Mouse (Mus musculus) kidney, adult 8-10 months (tissue): ENCODE measurements around the gene Cecr2.
"Not testable (repeated sequence)": the region's sequence is repeated elsewhere in the genome, so short reads cannot be mapped to it uniquely, and the experiment has no call there.

Source experiments
- DNase-seq, 2 experiments: peaks; one replicate each; pipeline ENCODE4 v3.0.0; 2022

Gene Cecr2

DNA sequence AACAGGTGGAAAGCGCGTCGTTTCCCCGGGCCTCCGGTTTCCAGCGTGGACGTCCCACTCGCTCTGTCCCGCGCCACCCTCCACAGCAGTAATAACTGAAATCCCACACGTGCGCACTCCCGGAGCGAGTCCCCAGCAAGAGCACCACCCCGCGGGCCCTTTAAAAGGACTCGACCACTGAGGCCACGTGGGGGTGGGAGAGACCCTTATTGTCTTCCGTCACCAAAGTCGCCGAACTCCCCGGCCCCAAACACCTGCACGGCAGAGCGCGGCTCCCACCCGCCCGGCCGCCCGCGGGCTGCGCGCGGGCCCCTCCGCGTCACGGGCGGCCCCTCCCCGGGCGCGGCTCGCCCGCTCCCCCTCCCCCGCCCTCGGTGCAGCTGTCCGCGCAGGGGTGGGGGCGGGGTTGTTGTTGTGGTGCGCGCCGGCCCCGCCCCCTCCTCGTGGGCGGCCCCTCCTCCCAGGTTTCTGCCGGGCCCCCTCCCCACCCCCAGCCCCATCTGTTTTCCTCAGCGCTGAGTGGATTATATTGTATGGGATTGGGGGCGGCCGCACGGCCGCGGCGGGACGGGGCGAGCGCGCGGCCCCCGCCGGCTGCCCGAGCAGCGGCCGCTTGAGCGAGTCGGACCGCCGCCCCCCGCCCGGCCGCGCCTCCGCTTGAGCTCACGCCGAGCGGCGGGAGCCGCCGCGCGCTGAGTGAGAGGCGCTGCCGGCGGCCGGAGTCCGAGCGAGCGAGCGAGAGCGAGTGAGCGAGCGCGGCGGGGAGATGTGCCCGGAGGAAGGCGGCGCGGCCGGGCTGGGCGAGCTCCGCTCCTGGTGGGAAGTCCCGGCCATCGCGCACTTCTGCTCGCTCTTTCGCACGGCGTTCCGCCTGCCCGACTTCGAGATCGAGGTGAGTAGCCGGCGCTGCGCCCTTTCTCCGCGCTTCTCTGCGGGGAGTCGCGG, at the start of gene Cecr2:
Cecr2 (plus strand) TSS at position 554 of the 945 bp plus-strand sequence.
- peak; percentile 64 to 71 for DNase-seq

DNA sequence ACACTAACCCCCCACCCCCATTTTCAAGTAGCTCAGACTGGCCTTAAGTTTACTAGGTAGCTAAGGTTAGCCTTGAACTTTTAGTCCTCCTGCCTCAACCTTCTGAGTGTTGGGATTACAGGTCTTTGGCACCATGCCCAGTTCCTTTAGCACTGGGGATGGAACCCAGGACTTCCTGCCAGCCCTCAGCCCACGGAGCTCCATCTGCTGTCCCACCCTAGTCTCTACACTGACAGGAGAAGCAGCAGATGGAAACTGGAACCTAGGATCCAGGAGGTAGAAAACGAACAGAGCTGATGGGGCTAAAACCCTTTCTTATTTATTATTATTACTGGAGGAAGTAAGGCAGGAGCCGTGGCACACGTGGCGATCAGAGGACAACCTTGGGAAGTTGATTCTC, 48.6 kb upstream of the Cecr2 start:
- DNase-seq, result no peak

GRCm38 (mm10) chr6:120618518-120619402, 47.4 kb upstream of the Cecr2 start:
- no peak for DNase-seq

GRCm38 (mm10) chr6:120620193-120620592, 46.0 kb upstream of the Cecr2 start:
- DNase-seq, result no peak

GRCm38 (mm10) chr6:120625081-120625480, 41.1 kb upstream of the Cecr2 start:
- peak; percentile 36 to 44 for DNase-seq

DNA sequence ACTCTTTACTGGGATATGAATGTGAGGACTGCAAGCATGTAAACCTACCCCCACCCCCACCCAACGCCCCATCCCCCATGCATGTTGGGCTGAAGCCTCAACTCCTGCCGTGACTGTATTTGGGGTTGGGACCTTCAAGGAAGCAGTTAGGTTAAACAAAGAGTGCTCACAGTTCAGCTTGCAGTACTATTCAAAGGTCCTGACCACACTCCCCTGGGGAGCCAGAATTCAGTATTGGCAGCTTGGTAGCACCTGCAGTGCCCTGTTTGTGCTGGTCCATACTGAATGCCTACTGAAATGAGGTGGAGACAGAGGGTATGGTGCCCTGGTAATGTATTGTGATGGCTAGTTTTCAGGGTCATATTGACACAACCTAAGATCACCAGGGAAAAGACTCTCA, 39.1 kb upstream of the Cecr2 start:
- no peak for DNase-seq

DNA sequence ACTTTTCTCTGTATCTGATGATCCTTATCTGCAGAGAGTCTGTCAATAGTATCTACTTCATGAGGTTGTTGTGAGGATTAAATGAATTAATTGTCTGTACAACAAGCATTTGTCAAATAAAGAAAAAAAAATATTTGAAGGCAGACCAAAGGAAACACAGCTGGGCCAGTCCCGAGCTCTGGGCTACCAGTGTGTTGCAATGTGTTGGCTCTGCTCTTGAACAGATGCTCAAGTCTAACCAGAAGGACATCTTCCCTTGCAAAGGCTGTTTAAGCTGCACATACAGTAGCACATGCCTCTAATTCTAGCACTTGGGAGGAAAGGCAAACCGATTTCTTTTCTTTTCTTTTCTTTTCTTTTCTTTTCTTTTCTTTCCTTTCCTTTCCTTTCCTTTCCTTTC, 37.2 kb upstream of the Cecr2 start:
- no peak for DNase-seq

GRCm38 (mm10) chr6:120635391-120636028, 30.7 kb upstream of the Cecr2 start:
- DNase-seq, result no peak

DNA sequence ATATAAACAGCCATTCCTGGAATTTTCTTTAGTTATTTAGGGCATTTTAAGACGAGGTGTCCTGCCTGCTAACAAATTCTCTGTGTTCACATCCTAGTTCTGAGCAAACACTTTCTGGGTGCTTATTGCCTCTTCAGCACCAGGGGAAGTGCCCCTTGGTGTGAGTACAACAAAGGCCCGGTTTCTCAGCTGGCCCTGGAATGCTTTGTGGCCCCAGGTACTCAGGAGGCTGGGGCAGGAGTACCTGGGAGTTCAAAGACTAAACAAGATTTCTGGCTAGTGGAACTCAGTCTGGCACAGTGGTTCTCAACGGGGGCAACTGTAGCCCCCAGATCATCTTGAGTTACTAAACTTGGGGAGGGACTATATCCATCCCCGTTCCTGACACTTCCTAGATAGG, 26.6 kb upstream of the Cecr2 start:
- DNase-seq, result no peak

GRCm38 (mm10) chr6:120641866-120642378, 24.2 kb upstream of the Cecr2 start:
- DNase-seq, result no peak

GRCm38 (mm10) chr6:120643776-120644175, 22.4 kb upstream of the Cecr2 start:
- DNase-seq, result peak in 1 of 2 experiments; percentile 44

DNA sequence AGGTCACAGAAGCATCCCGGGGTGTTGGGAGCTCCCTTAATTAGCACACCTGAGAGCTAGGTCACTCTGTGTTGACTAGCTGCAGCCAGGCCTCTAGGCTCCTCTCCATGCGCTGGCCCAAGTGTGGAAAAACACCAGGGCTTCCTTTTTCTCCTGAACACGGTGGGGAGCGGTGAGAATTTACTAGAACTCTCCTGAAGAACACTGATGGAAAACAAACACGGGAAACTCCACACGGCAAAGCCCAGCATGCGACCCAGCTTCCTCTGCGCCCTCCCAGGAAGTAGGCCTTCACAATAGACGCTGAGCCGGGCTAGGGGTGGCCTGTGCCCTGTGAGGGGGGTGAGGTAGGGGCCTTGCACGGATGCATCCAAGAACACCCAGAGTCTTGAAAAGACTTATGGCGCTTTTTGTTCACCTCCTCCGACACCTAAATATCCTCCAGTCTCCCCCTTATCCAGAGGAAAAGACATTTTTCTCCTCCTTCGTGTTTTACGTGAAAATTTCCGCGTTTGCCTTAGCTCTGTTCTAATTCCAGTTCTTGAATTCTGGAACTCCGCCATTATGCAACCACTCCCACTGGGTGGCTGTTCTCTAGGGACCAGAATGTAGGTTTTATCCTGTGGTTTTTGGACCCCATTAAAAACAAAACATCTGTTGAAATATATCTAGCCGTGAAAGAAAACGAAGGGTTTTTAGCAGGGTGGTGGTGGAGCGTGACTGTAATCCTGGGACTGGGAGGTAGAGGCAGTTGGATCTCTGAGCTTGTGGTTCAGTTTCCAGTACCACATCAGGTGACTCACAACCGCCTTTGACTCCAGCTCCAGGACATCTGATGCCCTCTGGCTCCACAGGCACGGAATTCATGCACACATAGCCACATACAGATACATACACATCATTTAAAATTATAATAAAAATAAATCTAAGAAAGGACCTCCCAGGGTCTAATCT, 21.5 kb upstream of the Cecr2 start:
- DNase-seq, result no peak

GRCm38 (mm10) chr6:120647246-120648028, 18.7 kb upstream of the Cecr2 start:
- not testable (repeated sequence) for DNase-seq

GRCm38 (mm10) chr6:120648205-120648604, 18.0 kb upstream of the Cecr2 start:
- no peak for DNase-seq

- no peak for DNase-seq
These were observed 13.5 kb upstream of the Cecr2 start for GRCm38 (mm10) chr6:120652666-120653065.

- no peak for DNase-seq
These were observed 10.5 kb upstream of the Cecr2 start for GRCm38 (mm10) chr6:120655702-120656101.

GRCm38 (mm10) chr6:120658848-120659247, 7.3 kb upstream of the Cecr2 start:
- DNase-seq, result no peak

GRCm38 (mm10) chr6:120665415-120665815, 754 bp upstream of the Cecr2 start:
- DNase-seq, result peak; percentile 58 to 59

DNA sequence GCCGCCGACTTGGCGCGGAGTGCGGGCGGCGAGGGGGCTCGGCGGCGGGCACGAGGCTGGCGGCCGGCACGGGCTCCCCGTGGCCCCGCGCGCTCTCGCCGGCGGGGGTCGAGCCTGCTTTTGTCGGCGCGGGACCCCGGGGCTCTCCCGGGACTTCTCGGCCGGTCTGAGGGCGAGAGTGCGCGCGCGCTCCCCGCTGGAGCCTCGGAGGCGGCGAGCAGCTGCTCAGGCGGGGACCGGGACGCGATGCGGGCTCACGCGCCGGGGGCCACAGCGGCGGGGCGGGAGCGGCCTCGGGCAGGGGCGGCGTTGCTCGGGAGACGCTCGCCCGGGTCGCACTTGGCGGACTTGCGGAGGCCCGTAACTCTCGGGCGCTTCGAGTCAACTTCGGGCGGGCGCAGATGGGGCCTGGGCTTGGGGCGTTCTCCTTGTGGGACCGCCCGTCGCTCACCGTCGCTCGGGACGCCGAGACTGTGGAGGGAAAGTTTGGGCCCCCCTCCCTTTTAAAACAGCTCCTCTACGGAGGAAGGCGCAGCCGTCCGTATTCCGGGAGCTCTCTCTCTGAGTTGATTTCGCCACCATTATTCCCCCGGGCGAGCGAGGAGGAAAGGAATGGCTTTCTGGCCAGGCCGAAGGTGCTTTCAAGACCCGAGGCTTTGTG, 722 bp downstream of the Cecr2 start:
- DNase-seq, result peak; percentile 24 to 30

- no peak for DNase-seq
These were observed 1.2 kb downstream of the Cecr2 start for GRCm38 (mm10) chr6:120667422-120667781.
